Mouse (Mus musculus) urinary bladder, adult 18-20 months (tissue): ENCODE results near the gene Myl3.

Experiments
- DNase-seq, 2 experiments: peaks; one replicate each; pipeline ENCODE4 v3.0.0; 2022; ENCODE audit warnings: low spot score in 2 of 2, mixed read lengths in 2 of 2

Myl3 gene

GRCm38 (mm10) chr9:110729841-110730240, 11.8 kb upstream of the Myl3 start:
- DNase-seq = peak in 1 of 2 experiments; percentile 68

GRCm38 (mm10) chr9:110731859-110732258, 9.8 kb upstream of the Myl3 start:
- DNase-seq = no peak

GRCm38 (mm10) chr9:110732623-110733022, 9.0 kb upstream of the Myl3 start:
- DNase-seq = peak; percentile 57 to 73

GRCm38 (mm10) chr9:110733102-110733501, 8.6 kb upstream of the Myl3 start:
- DNase-seq = no peak

- no peak for DNase-seq
Observed at GRCm38 (mm10) chr9:110734154-110734553, 7.5 kb upstream of the Myl3 start.

- no peak for DNase-seq
Observed at GRCm38 (mm10) chr9:110736362-110736761, 5.3 kb upstream of the Myl3 start.

- no peak for DNase-seq
Observed at GRCm38 (mm10) chr9:110738054-110738453, 3.6 kb upstream of the Myl3 start.

GRCm38 (mm10) chr9:110739961-110740360, 1.7 kb upstream of the Myl3 start:
- no peak for DNase-seq

GRCm38 (mm10) chr9:110742295-110742950, 762 bp downstream of the Myl3 start:
- DNase-seq = peak in 1 of 2 experiments; percentile 34

- DNase-seq = peak in 1 of 2 experiments; percentile 25
Observed at GRCm38 (mm10) chr9:110742951-110743455, 1.3 kb downstream of the Myl3 start.

GRCm38 (mm10) chr9:110743456-110744323, 2.0 kb downstream of the Myl3 start:
- DNase-seq = no peak

- no peak for DNase-seq
Observed at GRCm38 (mm10) chr9:110745752-110746151, 4.1 kb downstream of the Myl3 start.

GRCm38 (mm10) chr9:110746238-110746637, 4.6 kb downstream of the Myl3 start:
- no peak for DNase-seq

- DNase-seq = no peak
Observed at GRCm38 (mm10) chr9:110746961-110747360, 5.3 kb downstream of the Myl3 start, which contains the start of gene Pth1r. Gene Pth1r, minus strand, starts transcription at chr9:110747145.

- no peak for DNase-seq
Observed at GRCm38 (mm10) chr9:110748451-110748850, 6.8 kb downstream of the Myl3 start.

- no peak for DNase-seq
Observed at GRCm38 (mm10) chr9:110750404-110751187, 8.9 kb downstream of the Myl3 start.

GRCm38 (mm10) chr9:110751412-110751811, 9.8 kb downstream of the Myl3 start:
- DNase-seq = no peak

GRCm38 (mm10) chr9:110752917-110753435, 11.3 kb downstream of the Myl3 start:
- no peak for DNase-seq

- DNase-seq = no peak
Observed at GRCm38 (mm10) chr9:110753773-110754172, 12.1 kb downstream of the Myl3 start.

- no peak for DNase-seq
Observed at GRCm38 (mm10) chr9:110757816-110758215, 16.2 kb downstream of the Myl3 start.

GRCm38 (mm10) chr9:110758605-110759004, 16.9 kb downstream of the Myl3 start:
- peak; percentile 32 to 36 for DNase-seq

GRCm38 (mm10) chr9:110759265-110759664, 17.6 kb downstream of the Myl3 start:
- DNase-seq = peak; percentile 29 to 49
